Mouse (Mus musculus): ENCODE measurements at regions not wholly inside any gene's neighbourhood (a gene's known extent, or its start where the extent isn't known, plus 50 kb on each side); places are given as distances from the start of the nearest gene placed in this dataset.

DNA sequence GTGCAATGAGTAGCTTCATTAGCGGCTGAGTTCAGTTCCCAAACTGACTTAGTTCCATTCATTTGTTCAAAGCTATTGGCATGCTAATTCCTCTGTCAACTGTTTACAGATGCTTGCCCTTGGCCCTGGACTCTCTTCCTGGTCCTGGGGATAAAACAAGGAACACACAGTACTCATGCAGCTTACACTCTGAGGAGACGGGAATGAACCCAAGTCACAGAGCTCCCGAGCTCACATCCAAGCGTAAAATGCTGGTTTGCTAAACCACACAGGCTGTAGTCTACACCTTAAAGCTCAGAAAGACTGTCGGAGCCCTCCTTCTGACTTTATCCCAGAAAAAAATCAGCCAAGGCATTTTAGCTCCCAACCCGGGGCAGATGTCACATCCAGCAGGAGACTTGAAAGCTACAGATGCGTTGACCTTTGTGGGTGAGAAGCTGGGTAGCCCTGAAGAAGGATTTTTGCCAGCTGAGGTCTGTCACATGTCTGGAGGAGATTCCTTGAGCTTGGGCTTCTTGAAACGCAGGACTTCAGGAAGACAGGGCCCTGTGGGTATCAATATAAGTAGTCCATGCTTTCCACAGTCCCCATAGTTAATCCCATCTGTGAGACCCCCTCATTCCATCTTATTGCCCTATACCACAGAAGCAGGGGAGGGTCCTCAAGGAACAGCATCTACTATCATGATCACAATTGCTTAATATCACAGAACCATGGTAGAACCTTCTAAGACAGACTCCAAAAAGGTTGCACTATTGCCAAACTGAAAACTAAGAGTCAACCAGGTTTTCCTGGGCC, 162.7 kb upstream of the Irf2bp2 start:
- DNase-seq (ENCODE audit: low spot score) (no peak), ATAC-seq (ENCODE audit: insufficient read depth, low FRiP score, low TSS enrichment) (no peak)
- Histone ChIP-seq H3K4me2 (ENCODE audit: low read depth) (no peak overlapping the region), H3K27me3 (ENCODE audit: control insufficient read depth, insufficient read depth, low read length) (no peaks in the 10 kb centered on the region), H3K27ac (ENCODE audit: low read depth, low read length) (no peak overlapping the region), H3K4me1 (ENCODE audit: control insufficient read depth, insufficient read depth, low read length) (no peaks in the 10 kb centered on the region), H3K9me3 (ENCODE audit: control insufficient read depth, low read length) (no peaks in the 10 kb centered on the region), H3K4me3 (ENCODE audit: low read depth, low read length) (no peak overlapping the region), H3K9ac (ENCODE audit: low read length) (no peak overlapping the region), H3K36me3 (ENCODE audit: control insufficient read depth, insufficient read depth, low read length) (no peaks in the 10 kb centered on the region)
- WGBS: 83% methylated on average over 8 of the region's 8 CpGs

DNA sequence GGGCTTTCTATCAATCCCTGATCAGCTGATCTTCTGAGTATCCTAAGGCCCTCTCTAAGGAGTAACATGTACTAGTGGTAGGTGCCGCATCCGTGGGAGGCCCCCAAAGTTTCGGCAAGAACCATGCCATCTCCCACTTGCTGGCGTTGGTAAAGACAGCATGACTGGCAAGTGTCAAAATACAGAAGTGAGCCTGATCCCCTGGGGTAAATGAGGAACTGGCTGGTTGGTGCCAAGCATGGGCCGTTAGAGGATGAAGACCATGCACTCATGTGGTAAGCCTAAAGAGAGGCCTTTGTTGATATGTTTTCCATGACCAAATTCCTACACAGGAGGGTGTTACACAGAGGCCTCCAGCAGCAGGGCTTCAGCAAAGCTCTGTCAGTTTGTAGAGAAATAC, 161.9 kb upstream of the Irf2bp2 start:
- DNase-seq (ENCODE audit: low spot score): no peak
- no peaks in the 10 kb centered on the region for H3K36me3 ChIP-seq (ENCODE audit: control insufficient read depth, insufficient read depth, low read length)
- H3K4me2 ChIP-seq (ENCODE audit: low read depth): no peak overlapping the region
- H3K27me3 ChIP-seq (ENCODE audit: control insufficient read depth, insufficient read depth, low read length): no peaks in the 10 kb centered on the region
- H3K27ac ChIP-seq (ENCODE audit: low read depth, low read length): no peak overlapping the region
- no peak for ATAC-seq (ENCODE audit: insufficient read depth, low FRiP score, low TSS enrichment)
- no peak overlapping the region for H3K9ac ChIP-seq (ENCODE audit: low read length)
- no peaks in the 10 kb centered on the region for H3K9me3 ChIP-seq (ENCODE audit: control insufficient read depth, low read length)
- WGBS: 93% methylated on average over 5 of the region's 5 CpGs
- no peak overlapping the region for H3K4me3 ChIP-seq (ENCODE audit: low read depth, low read length)
- H3K4me1 ChIP-seq (ENCODE audit: control insufficient read depth, insufficient read depth, low read length): no peaks in the 10 kb centered on the region

DNA sequence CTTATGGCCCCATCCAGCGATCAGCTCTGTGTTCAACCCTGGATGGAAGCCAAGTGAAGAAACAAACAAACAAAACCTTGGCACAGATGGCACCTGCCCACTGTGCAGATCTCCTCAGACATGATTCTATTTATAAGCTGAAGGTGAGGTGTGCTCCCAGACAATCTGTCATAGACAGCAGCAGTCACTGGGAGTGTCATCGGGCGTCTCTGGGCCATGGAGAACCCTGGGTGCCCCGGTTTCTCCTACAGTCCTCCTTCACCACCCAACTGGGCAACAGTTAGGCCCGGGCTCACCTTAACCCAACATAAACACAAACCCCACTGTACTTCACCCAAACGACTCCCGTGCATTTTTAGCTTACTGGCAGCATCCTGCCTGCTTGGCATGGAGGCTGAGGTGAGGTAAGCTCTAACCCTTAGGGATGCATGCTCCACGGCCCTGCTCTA, 160.6 kb upstream of the Irf2bp2 start:
- H3K27ac ChIP-seq (ENCODE audit: low read depth, low read length): no peak overlapping the region
- 90% methylated on average over 8 of the region's 8 CpGs for WGBS
- no peaks in the 10 kb centered on the region for H3K4me1 ChIP-seq (ENCODE audit: control insufficient read depth, insufficient read depth, low read length)
- DNase-seq (ENCODE audit: low spot score): no peak
- H3K9me3 ChIP-seq (ENCODE audit: control insufficient read depth, low read length): no peaks in the 10 kb centered on the region
- no peak overlapping the region for H3K9ac ChIP-seq (ENCODE audit: low read length)
- no peak overlapping the region for H3K4me2 ChIP-seq (ENCODE audit: low read depth)
- no peak for ATAC-seq (ENCODE audit: insufficient read depth, low FRiP score, low TSS enrichment)
- no peaks in the 10 kb centered on the region for H3K36me3 ChIP-seq (ENCODE audit: control insufficient read depth, insufficient read depth, low read length)
- H3K4me3 ChIP-seq (ENCODE audit: low read depth, low read length): no peak overlapping the region
- no peaks in the 10 kb centered on the region for H3K27me3 ChIP-seq (ENCODE audit: control insufficient read depth, insufficient read depth, low read length)

DNA sequence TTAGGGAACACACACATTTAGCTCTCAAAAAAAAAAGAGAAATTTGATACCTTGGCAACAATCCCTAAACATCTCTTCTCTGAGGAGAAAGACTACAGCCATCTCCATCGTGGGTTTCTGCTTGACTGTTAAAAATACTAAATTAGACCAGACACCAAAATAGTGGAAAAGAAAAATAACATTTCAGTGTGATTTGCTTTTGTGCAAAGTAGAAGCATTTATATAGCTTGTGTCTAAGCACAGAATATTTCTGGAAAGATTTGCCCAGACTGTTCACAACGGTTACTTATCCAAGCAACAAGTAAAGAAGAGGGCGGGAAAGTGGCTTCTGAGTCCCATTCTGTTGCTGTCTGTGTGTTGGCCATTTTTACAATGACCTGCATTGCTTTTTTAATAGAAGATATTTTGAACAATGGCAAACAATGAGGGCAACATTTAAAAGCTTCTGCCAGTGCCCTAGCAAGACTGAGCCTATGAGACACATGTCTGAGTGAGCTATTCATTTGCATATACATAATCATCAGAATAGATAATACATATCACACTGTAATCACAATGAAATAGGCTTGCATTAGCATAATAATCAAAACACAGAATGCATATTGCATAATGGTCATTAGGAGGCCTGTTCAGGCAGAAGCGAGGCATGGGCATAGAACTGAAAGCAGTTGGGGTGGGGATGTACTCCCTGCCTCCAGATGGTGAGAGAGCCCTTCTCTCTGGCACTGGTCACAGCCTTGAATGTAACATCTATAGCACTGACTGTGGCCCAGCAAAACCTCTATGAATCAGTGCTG, 159.5 kb upstream of the Irf2bp2 start:
- no peak overlapping the region for H3K4me3 ChIP-seq (ENCODE audit: low read depth, low read length)
- WGBS: 83% methylated on average over 4 of the region's 4 CpGs
- H3K4me1 ChIP-seq (ENCODE audit: control insufficient read depth, insufficient read depth, low read length): no peaks in the 10 kb centered on the region
- H3K36me3 ChIP-seq (ENCODE audit: control insufficient read depth, insufficient read depth, low read length): no peaks in the 10 kb centered on the region
- H3K9ac ChIP-seq (ENCODE audit: low read length): no peak overlapping the region
- no peak overlapping the region for H3K27ac ChIP-seq (ENCODE audit: low read depth, low read length)
- no peaks in the 10 kb centered on the region for H3K27me3 ChIP-seq (ENCODE audit: control insufficient read depth, insufficient read depth, low read length)
- DNase-seq (ENCODE audit: low spot score) (no peak), ATAC-seq (ENCODE audit: insufficient read depth, low FRiP score, low TSS enrichment) (no peak)
- no peak overlapping the region for H3K4me2 ChIP-seq (ENCODE audit: low read depth)
- no peaks in the 10 kb centered on the region for H3K9me3 ChIP-seq (ENCODE audit: control insufficient read depth, low read length)

DNA sequence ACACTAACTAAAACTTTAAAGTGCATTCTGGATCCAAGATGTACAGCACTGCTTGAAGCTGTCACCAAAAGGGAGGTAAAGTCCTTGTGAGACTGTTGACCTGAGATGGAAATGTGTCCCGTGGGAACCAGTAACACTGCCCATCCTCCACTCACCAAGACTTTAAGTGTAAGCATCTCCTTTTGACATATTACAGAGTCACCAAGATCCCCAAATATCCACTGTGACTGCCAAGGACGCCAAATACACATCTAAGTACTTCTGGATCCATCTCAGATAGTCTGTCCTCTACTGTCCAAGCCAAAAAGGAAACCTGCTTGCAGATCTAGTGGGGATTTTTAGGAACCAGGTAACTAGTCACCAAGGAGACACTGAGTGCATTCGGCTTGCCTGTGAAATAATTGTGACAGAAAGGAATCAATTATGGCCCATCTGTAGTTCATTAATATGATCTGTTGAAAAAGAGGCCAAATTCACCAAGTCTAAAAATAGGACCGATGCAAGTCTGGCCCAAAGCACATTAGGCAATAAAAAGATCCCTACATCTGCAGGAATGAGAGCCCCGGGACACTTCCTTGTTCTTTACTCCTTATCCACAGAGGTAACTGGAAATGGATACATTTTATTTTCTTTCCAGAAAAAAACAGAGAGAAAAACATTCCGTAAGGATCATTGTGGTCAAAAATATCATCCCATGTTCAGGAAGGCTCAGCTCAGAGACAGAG, 157.8 kb upstream of the Irf2bp2 start:
- H3K9me3 ChIP-seq (ENCODE audit: control insufficient read depth, low read length): no peaks in the 10 kb centered on the region
- H3K27ac ChIP-seq (ENCODE audit: low read depth, low read length): no peak overlapping the region
- no peaks in the 10 kb centered on the region for H3K4me1 ChIP-seq (ENCODE audit: control insufficient read depth, insufficient read depth, low read length)
- ATAC-seq (ENCODE audit: insufficient read depth, low FRiP score, low TSS enrichment) (no peak), DNase-seq (ENCODE audit: low spot score) (no peak)
- no peak overlapping the region for H3K4me3 ChIP-seq (ENCODE audit: low read depth, low read length)
- no peaks in the 10 kb centered on the region for H3K27me3 ChIP-seq (ENCODE audit: control insufficient read depth, insufficient read depth, low read length)
- WGBS: 84% methylated on average over 6 of the region's 6 CpGs
- no peak overlapping the region for H3K4me2 ChIP-seq (ENCODE audit: low read depth)
- no peak overlapping the region for H3K9ac ChIP-seq (ENCODE audit: low read length)
- no peaks in the 10 kb centered on the region for H3K36me3 ChIP-seq (ENCODE audit: control insufficient read depth, insufficient read depth, low read length)

DNA sequence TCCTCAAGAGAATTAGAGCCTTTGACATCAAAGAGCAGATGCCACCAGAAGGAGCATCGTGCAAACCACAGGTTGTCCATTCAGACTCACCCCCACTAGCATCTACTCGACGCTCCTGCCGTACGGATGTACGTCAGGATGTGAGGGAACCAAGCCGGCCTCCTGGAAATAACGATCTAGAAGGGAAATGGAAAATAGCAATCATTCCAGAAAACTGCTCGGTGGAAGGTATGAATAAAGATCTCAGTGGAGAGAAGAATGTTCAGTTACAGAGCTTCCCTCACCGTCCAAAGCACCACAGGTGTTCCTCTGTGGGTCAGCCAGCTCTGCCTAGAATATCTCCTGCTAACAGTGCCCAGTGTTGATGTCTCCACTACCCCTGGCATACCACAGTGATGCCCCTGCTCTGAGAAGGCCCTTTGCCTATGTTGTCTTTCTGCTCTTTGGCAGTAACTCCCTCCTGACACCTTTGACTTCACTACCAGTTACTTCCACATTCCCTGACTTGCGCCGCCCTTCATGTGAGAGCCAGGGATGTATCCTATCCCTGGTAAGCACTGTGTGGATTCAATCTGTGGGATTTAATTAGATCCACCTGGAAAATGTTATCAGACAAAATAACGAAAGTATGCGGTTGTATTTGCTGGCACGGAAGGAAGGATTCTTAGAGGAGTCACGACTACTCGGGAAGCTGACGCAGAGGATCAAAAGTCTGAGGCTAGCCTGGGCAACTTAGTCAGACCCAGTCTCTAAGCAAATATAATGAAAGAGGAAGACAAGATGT, 152.4 kb upstream of the Irf2bp2 start:
- no peaks in the 10 kb centered on the region for H3K9me3 ChIP-seq (ENCODE audit: control insufficient read depth, low read length)
- WGBS: 69% methylated on average over 18 of the region's 18 CpGs
- no peak for ATAC-seq (ENCODE audit: insufficient read depth, low FRiP score, low TSS enrichment)
- no peaks in the 10 kb centered on the region for H3K36me3 ChIP-seq (ENCODE audit: control insufficient read depth, insufficient read depth, low read length)
- H3K9ac ChIP-seq (ENCODE audit: low read length): no peak overlapping the region
- no peak for DNase-seq (ENCODE audit: low spot score)
- H3K27me3 ChIP-seq (ENCODE audit: control insufficient read depth, insufficient read depth, low read length): no peaks in the 10 kb centered on the region
- H3K4me3 ChIP-seq (ENCODE audit: low read depth, low read length): no peak overlapping the region
- no peak overlapping the region for H3K4me2 ChIP-seq (ENCODE audit: low read depth)
- H3K27ac ChIP-seq (ENCODE audit: low read depth, low read length): no peak overlapping the region
- no peaks in the 10 kb centered on the region for H3K4me1 ChIP-seq (ENCODE audit: control insufficient read depth, insufficient read depth, low read length)

DNA sequence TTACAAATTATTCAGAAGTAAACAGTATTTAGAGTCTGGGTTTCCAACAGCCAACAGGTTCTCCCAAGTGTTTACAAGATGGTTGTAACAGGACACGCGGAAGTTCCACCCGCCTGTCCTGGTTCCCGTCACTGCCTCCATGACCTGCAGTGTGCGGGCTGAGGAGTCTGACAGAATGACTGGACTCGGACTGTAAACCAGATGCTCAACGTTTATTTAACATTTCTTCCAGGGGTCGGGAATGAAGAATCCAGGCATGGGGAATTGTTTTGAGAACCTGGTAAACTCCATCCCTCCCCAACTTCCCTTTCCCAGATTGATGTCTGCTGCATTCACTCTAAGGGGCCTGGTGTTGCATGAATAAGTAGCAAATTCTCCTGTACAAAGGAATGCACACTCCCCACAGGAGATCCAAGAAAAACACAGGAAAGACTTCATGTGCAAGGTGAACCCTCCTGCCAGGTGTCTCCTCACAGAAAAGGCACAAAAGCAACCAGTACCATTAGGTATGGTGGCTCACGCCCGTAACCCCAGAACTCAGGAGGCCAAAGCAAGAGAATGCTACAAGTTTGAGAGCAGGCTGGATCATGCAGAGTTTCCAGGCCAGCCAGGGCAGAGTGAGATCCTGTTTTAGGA, 151.1 kb upstream of the Irf2bp2 start:
- ATAC-seq (ENCODE audit: insufficient read depth, low FRiP score, low TSS enrichment) (no peak), DNase-seq (ENCODE audit: low spot score) (no peak)
- H3K27me3 ChIP-seq (ENCODE audit: control insufficient read depth, insufficient read depth, low read length): no peaks in the 10 kb centered on the region
- H3K36me3 ChIP-seq (ENCODE audit: control insufficient read depth, insufficient read depth, low read length): no peaks in the 10 kb centered on the region
- WGBS: 56% methylated on average over 10 of the region's 10 CpGs
- H3K4me3 ChIP-seq (ENCODE audit: low read depth, low read length): no peak overlapping the region
- no peaks in the 10 kb centered on the region for H3K4me1 ChIP-seq (ENCODE audit: control insufficient read depth, insufficient read depth, low read length)
- H3K9ac ChIP-seq (ENCODE audit: low read length): no peak overlapping the region
- no peak overlapping the region for H3K27ac ChIP-seq (ENCODE audit: low read depth, low read length)
- H3K9me3 ChIP-seq (ENCODE audit: control insufficient read depth, low read length): no peaks in the 10 kb centered on the region
- no peak overlapping the region for H3K4me2 ChIP-seq (ENCODE audit: low read depth)

DNA sequence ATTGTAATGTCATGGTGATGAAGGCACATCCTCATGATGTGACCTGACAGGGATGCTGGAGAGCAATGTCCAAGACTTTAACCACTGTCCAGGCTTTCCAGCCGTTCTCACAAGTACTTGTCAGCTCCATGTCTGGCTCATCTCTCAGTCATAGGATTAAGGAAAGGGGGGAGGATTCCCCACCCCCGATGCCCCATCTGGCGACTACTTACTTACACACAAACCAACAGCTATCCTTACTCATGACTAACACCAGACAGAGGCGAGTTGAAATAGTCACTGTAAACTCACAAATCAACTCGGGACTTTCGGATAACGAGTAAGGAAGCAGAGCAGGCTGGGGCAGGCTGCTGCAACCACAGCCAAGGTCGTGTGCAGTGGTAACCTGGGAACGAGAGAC, 149.5 kb upstream of the Irf2bp2 start:
- H3K27ac ChIP-seq (ENCODE audit: low read depth, low read length): no peak overlapping the region
- no peak for ATAC-seq (ENCODE audit: insufficient read depth, low FRiP score, low TSS enrichment)
- no peak for DNase-seq (ENCODE audit: low spot score)

More for the DNA sequence above, 149.5 kb upstream of the Irf2bp2 start:
- H3K27me3 ChIP-seq (ENCODE audit: control insufficient read depth, insufficient read depth, low read length): no peaks in the 10 kb centered on the region
- H3K36me3 ChIP-seq (ENCODE audit: control insufficient read depth, insufficient read depth, low read length): no peaks in the 10 kb centered on the region
- H3K4me2 ChIP-seq (ENCODE audit: low read depth): no peak overlapping the region
- H3K9me3 ChIP-seq (ENCODE audit: control insufficient read depth, low read length): no peaks in the 10 kb centered on the region
- no peak overlapping the region for H3K9ac ChIP-seq (ENCODE audit: low read length)
- no peaks in the 10 kb centered on the region for H3K4me1 ChIP-seq (ENCODE audit: control insufficient read depth, insufficient read depth, low read length)
- H3K4me3 ChIP-seq (ENCODE audit: low read depth, low read length): no peak overlapping the region
- WGBS: 85% methylated on average over 9 of the region's 9 CpGs

All from neural tube, embryonic 11.5 days (tissue).